Mouse (Mus musculus): ENCODE results near the gene Cdk14. TPM values are rescaled to one million over a fixed set of nuclear protein-coding genes. Genes with fewer than 3 reads are reported as not detected.
"Not testable (repeated sequence)": the region's sequence is repeated elsewhere in the genome, so short reads cannot be mapped to it uniquely, and the experiment has no call there.

Cdk14 gene
- polyA plus RNA-seq, 1 experiment from 2014 or later: 25.5 TPM

- ATAC-seq (replicated peaks; ENCODE audit: low FRiP score, low TSS enrichment, low read depth): no peak
- no peak overlapping the region for H3K4me2 ChIP-seq (ENCODE audit: low read length)
- no peak overlapping the region for H3K4me3 ChIP-seq (ENCODE audit: low read depth, low read length)
- no peak overlapping the region for H3K27ac ChIP-seq (ENCODE audit: low read depth)
- 13% methylated on average over 6 of the region's 6 CpGs for WGBS
- H3K9me3 ChIP-seq (ENCODE audit: control insufficient read depth, low read length): no peaks in the 10 kb centered on the region
- no peaks in the 10 kb centered on the region for H3K36me3 ChIP-seq (ENCODE audit: control insufficient read depth, insufficient read depth, low read length)
- H3K27me3 ChIP-seq (replicated peaks; ENCODE audit: control insufficient read depth, insufficient read depth, low read length): no peaks in the 10 kb centered on the region
- H3K4me1 ChIP-seq (replicated peaks; ENCODE audit: control insufficient read depth, insufficient read depth, low read length): no peaks in the 10 kb centered on the region
- no peak overlapping the region for H3K9ac ChIP-seq (ENCODE audit: low read length)
- DNase-seq (ENCODE audit: low spot score): peak; percentile 80
Observed at GRCm38 (mm10) chr5:4918376-4918775, 501.7 kb downstream of the Cdk14 start.

- Histone ChIP-seq H3K4me1 (replicated peaks; ENCODE audit: control insufficient read depth, insufficient read depth, low read length) (no peaks in the 10 kb centered on the region), H3K4me3 (ENCODE audit: low read depth, low read length) (no peak overlapping the region), H3K9me3 (ENCODE audit: control insufficient read depth, low read length) (no peaks in the 10 kb centered on the region), H3K27me3 (replicated peaks; ENCODE audit: control insufficient read depth, insufficient read depth, low read length) (no peaks in the 10 kb centered on the region), H3K9ac (ENCODE audit: low read length) (no peak overlapping the region), H3K27ac (ENCODE audit: low read depth) (no peak overlapping the region), H3K36me3 (ENCODE audit: control insufficient read depth, insufficient read depth, low read length) (no peaks in the 10 kb centered on the region), H3K4me2 (ENCODE audit: low read length) (no peak overlapping the region)
- 88% methylated on average over 7 of the region's 7 CpGs for WGBS
- no peak for ATAC-seq (replicated peaks; ENCODE audit: low FRiP score, low TSS enrichment, low read depth)
- DNase-seq (ENCODE audit: low spot score): no peak
Observed at GRCm38 (mm10) chr5:4917743-4918142, 502.4 kb downstream of the Cdk14 start.

- Histone ChIP-seq H3K9me3 (ENCODE audit: control insufficient read depth, low read length) (no peaks in the 10 kb centered on the region), H3K27me3 (replicated peaks; ENCODE audit: control insufficient read depth, insufficient read depth, low read length) (no peaks in the 10 kb centered on the region), H3K4me3 (ENCODE audit: low read depth, low read length) (no peak overlapping the region), H3K27ac (ENCODE audit: low read depth) (no peak overlapping the region), H3K36me3 (ENCODE audit: control insufficient read depth, insufficient read depth, low read length) (no peaks in the 10 kb centered on the region), H3K9ac (ENCODE audit: low read length) (no peak overlapping the region), H3K4me2 (ENCODE audit: low read length) (no peak overlapping the region), H3K4me1 (replicated peaks; ENCODE audit: control insufficient read depth, insufficient read depth, low read length) (peaks cover under 1% of the 10 kb centered on the region; the same call in 1 of the 2 replicates)
- no peak for DNase-seq (ENCODE audit: low spot score)
- WGBS: 86% methylated on average over 4 of the region's 4 CpGs
- ATAC-seq (replicated peaks; ENCODE audit: low FRiP score, low TSS enrichment, low read depth): no peak
Observed at GRCm38 (mm10) chr5:4917274-4917673, 502.8 kb downstream of the Cdk14 start.

- ATAC-seq (replicated peaks; ENCODE audit: low FRiP score, low TSS enrichment, low read depth): no peak
- Histone ChIP-seq H3K9ac (ENCODE audit: low read length) (no peak overlapping the region), H3K27ac (ENCODE audit: low read depth) (no peak overlapping the region), H3K27me3 (replicated peaks; ENCODE audit: control insufficient read depth, insufficient read depth, low read length) (no peaks in the 10 kb centered on the region), H3K4me1 (replicated peaks; ENCODE audit: control insufficient read depth, insufficient read depth, low read length) (peaks cover 6% of the 10 kb centered on the region; the same call in 1 of the 2 replicates), H3K4me3 (ENCODE audit: low read depth, low read length) (no peak overlapping the region), H3K9me3 (ENCODE audit: control insufficient read depth, low read length) (no peaks in the 10 kb centered on the region), H3K36me3 (ENCODE audit: control insufficient read depth, insufficient read depth, low read length) (no peaks in the 10 kb centered on the region), H3K4me2 (ENCODE audit: low read length) (no peak overlapping the region)
- no peak for DNase-seq (ENCODE audit: low spot score)
- WGBS: 87% methylated on average over 10 of the region's 10 CpGs
Observed at GRCm38 (mm10) chr5:4916390-4917273, 503.5 kb downstream of the Cdk14 start.

GRCm38 (mm10) chr5:4904911-4905310, 515.2 kb downstream of the Cdk14 start:
- not testable (repeated sequence) for H3K9me3 ChIP-seq (ENCODE audit: control insufficient read depth, low read length); H3K9ac ChIP-seq (ENCODE audit: low read length); H3K4me3 ChIP-seq (ENCODE audit: low read depth, low read length); H3K27me3 ChIP-seq (replicated peaks; ENCODE audit: control insufficient read depth, insufficient read depth, low read length); H3K36me3 ChIP-seq (ENCODE audit: control insufficient read depth, insufficient read depth, low read length); ATAC-seq (replicated peaks; ENCODE audit: low FRiP score, low TSS enrichment, low read depth); H3K4me1 ChIP-seq (replicated peaks; ENCODE audit: control insufficient read depth, insufficient read depth, low read length); H3K4me2 ChIP-seq (ENCODE audit: low read length); H3K27ac ChIP-seq (ENCODE audit: low read depth); DNase-seq (ENCODE audit: low spot score)
- WGBS: 94% methylated on average over 3 of the region's 3 CpGs

- no peak for DNase-seq (ENCODE audit: low spot score)
- no peaks in the 10 kb centered on the region for H3K9me3 ChIP-seq (ENCODE audit: control insufficient read depth, low read length)
- 91% methylated on average over 2 of the region's 2 CpGs for WGBS
Observed at GRCm38 (mm10) chr5:4898241-4898640, 521.9 kb downstream of the Cdk14 start.

GRCm38 (mm10) chr5:4894988-4895387, 525.1 kb downstream of the Cdk14 start:
- DNase-seq (ENCODE audit: low spot score): no peak
- H3K9me3 ChIP-seq (ENCODE audit: control insufficient read depth, low read length): no peaks in the 10 kb centered on the region
- no peak overlapping the region for H3K9ac ChIP-seq (ENCODE audit: low read length)
- peaks cover 13% of the 10 kb centered on the region; the same call in 1 of the 2 replicates for H3K4me1 ChIP-seq (replicated peaks; ENCODE audit: control insufficient read depth, insufficient read depth, low read length)
- 75% methylated on average over 3 of the region's 3 CpGs for WGBS
- no peak overlapping the region for H3K27ac ChIP-seq (ENCODE audit: low read depth)
- H3K4me3 ChIP-seq (ENCODE audit: low read depth, low read length): no peak overlapping the region
- no peak overlapping the region for H3K4me2 ChIP-seq (ENCODE audit: low read length)
- no peak for ATAC-seq (replicated peaks; ENCODE audit: low FRiP score, low TSS enrichment, low read depth)
- H3K36me3 ChIP-seq (ENCODE audit: control insufficient read depth, insufficient read depth, low read length): no peaks in the 10 kb centered on the region
- no peaks in the 10 kb centered on the region for H3K27me3 ChIP-seq (replicated peaks; ENCODE audit: control insufficient read depth, insufficient read depth, low read length)

More at GRCm38 (mm10) chr5:4898241-4898640, 521.9 kb downstream of the Cdk14 start:
- Histone ChIP-seq H3K27me3 (replicated peaks; ENCODE audit: control insufficient read depth, insufficient read depth, low read length) (no peaks in the 10 kb centered on the region), H3K4me1 (replicated peaks; ENCODE audit: control insufficient read depth, insufficient read depth, low read length) (peaks cover 4% of the 10 kb centered on the region; the same call in 1 of the 2 replicates), H3K9ac (ENCODE audit: low read length) (no peak overlapping the region), H3K4me2 (ENCODE audit: low read length) (no peak overlapping the region), H3K36me3 (ENCODE audit: control insufficient read depth, insufficient read depth, low read length) (no peaks in the 10 kb centered on the region), H3K4me3 (ENCODE audit: low read depth, low read length) (no peak overlapping the region), H3K27ac (ENCODE audit: low read depth) (no peak overlapping the region)
- ATAC-seq (replicated peaks; ENCODE audit: low FRiP score, low TSS enrichment, low read depth): no peak

GRCm38 (mm10) chr5:4893852-4894207, 526.3 kb downstream of the Cdk14 start:
- H3K4me2 ChIP-seq (ENCODE audit: low read length): no peak overlapping the region
- 70% methylated on average over 5 of the region's 5 CpGs for WGBS
- ATAC-seq (replicated peaks; ENCODE audit: low FRiP score, low TSS enrichment, low read depth) (no peak), DNase-seq (ENCODE audit: low spot score) (no peak)
- H3K36me3 ChIP-seq (ENCODE audit: control insufficient read depth, insufficient read depth, low read length): no peaks in the 10 kb centered on the region
- H3K9ac ChIP-seq (ENCODE audit: low read length): no peak overlapping the region
- no peak overlapping the region for H3K27ac ChIP-seq (ENCODE audit: low read depth)
- H3K27me3 ChIP-seq (replicated peaks; ENCODE audit: control insufficient read depth, insufficient read depth, low read length): no peaks in the 10 kb centered on the region
- H3K9me3 ChIP-seq (ENCODE audit: control insufficient read depth, low read length): no peaks in the 10 kb centered on the region
- peaks cover 13% of the 10 kb centered on the region; the same call in 1 of the 2 replicates for H3K4me1 ChIP-seq (replicated peaks; ENCODE audit: control insufficient read depth, insufficient read depth, low read length)
- H3K4me3 ChIP-seq (ENCODE audit: low read depth, low read length): no peak overlapping the region
